Mouse (Mus musculus) intestine, embryonic 14.5 days (tissue): ENCODE results near the gene Rabl6. TPM values are rescaled to one million over a fixed set of nuclear protein-coding genes. Genes with fewer than 3 reads are reported as not detected.

ENCODE experiments used
- ATAC-seq: fragments of 200-750 bp; cut with Nextera tagmentation; replicated peaks from 2 replicates; pipeline ENCODE4 v1.8.0; 2017; ENCODE audit warnings: low read depth, moderate number of reproducible peaks, moderate TSS enrichment, moderate library complexity; ENCODE audit not compliant: low FRiP score, low TSS enrichment
- DNase-seq: peaks from one replicate; pipeline ENCODE4 v3.0.0-alpha.2; 2018; ENCODE audit warnings: low spot score
- H3K27ac ChIP-seq: fragments of 300-500 bp; sonication (generic); 2 replicates; pipeline ENCODE4 v1.5.1; 2014; ENCODE audit warnings: low read depth, mild to moderate bottlenecking, control low read depth
- H3K27me3 ChIP-seq: fragments of 300-500 bp; sonication (generic); replicated peaks from 2 replicates; pipeline ENCODE4 v1.6.1; 2014; ENCODE audit warnings: low read length, control low read depth; ENCODE audit not compliant: control insufficient read depth, insufficient read depth
- H3K36me3 ChIP-seq: fragments of 300-500 bp; sonication (generic); 2 replicates; pipeline ENCODE4 v1.6.1; 2014; ENCODE audit warnings: low read length, control low read depth; ENCODE audit not compliant: control insufficient read depth, insufficient read depth
- H3K4me1 ChIP-seq: fragments of 300-500 bp; sonication (generic); replicated peaks from 2 replicates; pipeline ENCODE4 v1.6.1; 2014; ENCODE audit warnings: low read length, control low read depth, mixed read lengths; ENCODE audit not compliant: control insufficient read depth, insufficient read depth
- H3K4me2 ChIP-seq: fragments of 300-500 bp; sonication (generic); 2 replicates; pipeline ENCODE4 v1.6.1; 2014; ENCODE audit warnings: low read length
- H3K4me3 ChIP-seq: fragments of 300-500 bp; sonication (generic); 2 replicates; pipeline ENCODE4 v1.5.1; 2014; ENCODE audit warnings: low read depth, low read length, control low read depth, mixed read lengths
- H3K9ac ChIP-seq: fragments of 300-500 bp; sonication (generic); 2 replicates; pipeline ENCODE4 v1.6.1; 2014; ENCODE audit warnings: mild to moderate bottlenecking, low read length
- H3K9me3 ChIP-seq: fragments of 300-500 bp; sonication (generic); 2 replicates; pipeline ENCODE4 v1.6.1; 2016; ENCODE audit warnings: low read length, control low read depth; ENCODE audit not compliant: control insufficient read depth
- WGBS: fragments of 180-500 bp; shearing (Covaris S2); extraction: QIAGEN DNeasy Blood & Tissue Kit; methylation state at CpG from one replicate; pipeline ENCODE4 v1.1.7; 2014; 5-methylcytosine and 5-hydroxymethylcytosine counted together
- polyA plus RNA-seq: library from polyadenylated mRNA; unstranded; fragments of >200 nt; fragmentation: Nextera tagmentation; extraction: Ambion mirVana; gene quantifications from 2 replicates; pipeline ENCODE4 v1.2.1, GENCODE M21; 2014

The Rabl6 gene
- polyA plus RNA-seq, result 59.2 and 65.6 TPM in 2 replicates

- ATAC-seq (peak; percentile 92), DNase-seq (peak; percentile 90)
- Histone ChIP-seq H3K4me3 (peak within 1 kb of the TSS; percentile 94), H3K27me3 (0 out of 2 replicates have a peak, but pooled peaks cover 3% of the 10 kb centered on the region), H3K4me1 (peaks cover 17% of the 10 kb centered on the region), H3K9me3 (no peaks in the 10 kb centered on the region), H3K36me3 (peaks cover 7% of the 10 kb centered on the region), H3K27ac (peak within 1 kb of the TSS; percentile 95), H3K9ac (peak within 1 kb of the TSS; percentile 95), H3K4me2 (peak within 1 kb of the TSS; percentile 86)
- under 1% methylated on average over 77 of the region's 80 CpGs for WGBS
Measured at GRCm38 (mm10) chr2:25607761-25608622, at the start of gene Rabl6. TSS of gene Rabl6 (minus strand) at chr2:25608521.

GRCm38 (mm10) chr2:25657652-25658051, 49.3 kb upstream of the Rabl6 start, which contains the start of gene Lcn5:
TSS of gene Lcn5 (plus strand) at chr2:25657952.
- H3K4me2 ChIP-seq, result no peak within 1 kb of the TSS

GRCm38 (mm10) chr2:25657246-25657645, 48.9 kb upstream of the Rabl6 start:
- no peaks in the 10 kb centered on the region for H3K9me3 ChIP-seq
- no peak overlapping the region for H3K4me3 ChIP-seq
- no peak for ATAC-seq
- WGBS, result 90% methylated on average over 4 of the region's 4 CpGs
- H3K27me3 ChIP-seq, result no peaks in the 10 kb centered on the region
- no peak overlapping the region for H3K9ac ChIP-seq
- no peaks in the 10 kb centered on the region for H3K36me3 ChIP-seq
- no peak overlapping the region for H3K4me2 ChIP-seq
- no peaks in the 10 kb centered on the region for H3K4me1 ChIP-seq
- H3K27ac ChIP-seq, result no peak overlapping the region
- DNase-seq, result no peak

More at GRCm38 (mm10) chr2:25657652-25658051, 49.3 kb upstream of the Rabl6 start, which contains the start of gene Lcn5:
- H3K9me3 ChIP-seq, result no peaks in the 10 kb centered on the region
- no peak for ATAC-seq
- H3K9ac ChIP-seq, result no peak within 1 kb of the TSS
- H3K27me3 ChIP-seq, result no peaks in the 10 kb centered on the region
- no peak within 1 kb of the TSS for H3K27ac ChIP-seq
- H3K36me3 ChIP-seq, result no peaks in the 10 kb centered on the region
- no peaks in the 10 kb centered on the region for H3K4me1 ChIP-seq
- no peak for DNase-seq
- no peak within 1 kb of the TSS for H3K4me3 ChIP-seq

GRCm38 (mm10) chr2:25656691-25657090, 48.4 kb upstream of the Rabl6 start:
- H3K27ac ChIP-seq, result no peak overlapping the region
- no peak for DNase-seq
- no peaks in the 10 kb centered on the region for H3K36me3 ChIP-seq

GRCm38 (mm10) chr2:25654502-25654901, 46.2 kb upstream of the Rabl6 start:
- Histone ChIP-seq H3K27me3 (no peaks in the 10 kb centered on the region), H3K27ac (no peak overlapping the region), H3K4me3 (no peak overlapping the region), H3K4me1 (no peaks in the 10 kb centered on the region), H3K4me2 (no peak overlapping the region), H3K9ac (no peak overlapping the region), H3K36me3 (no peaks in the 10 kb centered on the region), H3K9me3 (no peaks in the 10 kb centered on the region)
- DNase-seq (no peak), ATAC-seq (no peak)
- 47% methylated on average over 1 of the region's 1 CpGs for WGBS

More at GRCm38 (mm10) chr2:25656691-25657090, 48.4 kb upstream of the Rabl6 start:
- Histone ChIP-seq H3K9ac (no peak overlapping the region), H3K9me3 (no peaks in the 10 kb centered on the region), H3K4me3 (no peak overlapping the region), H3K4me1 (no peaks in the 10 kb centered on the region), H3K27me3 (no peaks in the 10 kb centered on the region), H3K4me2 (no peak overlapping the region)
- WGBS, result 86% methylated on average over 4 of the region's 4 CpGs
- ATAC-seq, result no peak

DNA sequence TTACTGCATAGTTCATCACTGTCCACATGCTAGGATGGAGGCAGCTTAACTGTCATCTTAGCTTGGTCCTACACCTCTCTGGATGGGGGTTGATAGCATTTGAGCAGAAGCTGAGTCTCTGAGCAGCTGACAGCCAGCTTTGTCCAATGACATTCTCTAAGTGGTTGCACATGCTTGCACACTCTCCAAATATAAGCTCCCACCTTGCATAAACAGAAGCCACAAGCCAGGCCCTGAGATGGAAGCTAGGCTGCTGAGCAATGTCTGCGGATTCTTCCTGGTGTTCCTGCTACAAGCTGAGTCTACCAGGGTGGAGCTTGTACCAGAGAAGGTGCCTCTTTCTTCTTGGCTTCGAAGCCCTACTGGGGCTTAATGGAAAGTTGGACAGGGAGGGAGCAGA, 44.6 kb upstream of the Rabl6 start, which contains the start of gene Lcn8:
Gene Lcn8, plus strand, starts transcription at position 219 of the 400 bp plus-strand sequence.
- no peaks in the 10 kb centered on the region for H3K36me3 ChIP-seq
- H3K9ac ChIP-seq, result no peak within 1 kb of the TSS
- no peaks in the 10 kb centered on the region for H3K9me3 ChIP-seq
- no peak within 1 kb of the TSS for H3K27ac ChIP-seq
- DNase-seq (no peak), ATAC-seq (no peak)
- no peaks in the 10 kb centered on the region for H3K27me3 ChIP-seq
- 75% methylated on average over 2 of the region's 2 CpGs for WGBS
- H3K4me2 ChIP-seq, result no peak within 1 kb of the TSS
- H3K4me1 ChIP-seq, result no peaks in the 10 kb centered on the region
- no peak within 1 kb of the TSS for H3K4me3 ChIP-seq

DNA sequence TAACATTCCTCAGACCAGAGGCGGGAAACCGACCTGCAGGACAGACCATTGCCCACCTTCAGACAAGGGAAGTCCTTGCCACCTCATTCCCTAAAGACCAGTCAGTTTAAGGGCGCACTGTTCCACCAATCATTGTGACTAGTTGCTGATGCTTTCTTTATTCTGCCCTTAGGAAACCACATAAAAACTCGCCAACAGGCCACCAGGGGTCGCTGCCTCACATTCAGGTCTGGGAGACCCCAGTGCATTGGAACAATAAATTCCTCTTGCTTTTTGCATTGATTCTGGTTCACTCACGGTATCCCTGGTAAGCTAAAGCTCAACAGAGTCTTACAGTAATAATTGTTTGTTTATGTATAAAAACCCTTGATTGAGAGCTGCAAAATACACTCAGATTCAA, 31.6 kb upstream of the Rabl6 start:
- Histone ChIP-seq H3K36me3 (no peaks in the 10 kb centered on the region), H3K4me2 (no peak overlapping the region), H3K4me3 (no peak overlapping the region), H3K9me3 (no peaks in the 10 kb centered on the region), H3K4me1 (no peaks in the 10 kb centered on the region), H3K27me3 (no peaks in the 10 kb centered on the region), H3K9ac (no peak overlapping the region), H3K27ac (no peak overlapping the region)
- DNase-seq, result peak; percentile 67
- WGBS, result 17% methylated on average over 6 of the region's 6 CpGs
- no peak for ATAC-seq

DNA sequence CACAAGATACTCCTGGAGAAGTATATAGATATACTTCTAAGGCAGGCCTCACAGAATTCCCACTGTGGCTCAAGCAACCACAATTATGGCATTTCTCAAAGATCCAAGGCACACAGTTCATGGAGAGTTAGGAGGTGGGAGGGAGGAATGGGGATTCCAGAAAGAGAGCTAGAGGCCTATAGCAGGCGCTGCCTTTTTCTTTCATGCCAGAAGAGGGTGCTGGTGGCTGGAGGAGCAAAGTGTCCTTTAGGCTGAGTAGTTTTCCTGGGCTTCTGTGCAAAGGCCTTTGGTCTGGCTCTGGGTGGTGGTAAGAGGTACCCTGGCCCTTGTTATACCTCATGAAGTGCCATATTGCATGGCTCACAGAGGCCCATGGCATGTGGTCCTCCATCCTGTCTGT, 25.7 kb upstream of the Rabl6 start:
- Histone ChIP-seq H3K9ac (no peak overlapping the region), H3K9me3 (no peaks in the 10 kb centered on the region), H3K36me3 (no peaks in the 10 kb centered on the region), H3K4me2 (no peak overlapping the region), H3K4me3 (no peak overlapping the region), H3K4me1 (no peaks in the 10 kb centered on the region), H3K27ac (no peak overlapping the region), H3K27me3 (no peaks in the 10 kb centered on the region)
- 50% methylated on average over 1 of the region's 1 CpGs for WGBS
- ATAC-seq, result no peak
- DNase-seq, result no peak
